Mouse (Mus musculus): ENCODE data around the gene Vmn1r221.
"Not testable (repeated sequence)": the region's sequence is repeated elsewhere in the genome, so short reads cannot be mapped to it uniquely, and the experiment has no call there.

The Vmn1r221 gene

DNA sequence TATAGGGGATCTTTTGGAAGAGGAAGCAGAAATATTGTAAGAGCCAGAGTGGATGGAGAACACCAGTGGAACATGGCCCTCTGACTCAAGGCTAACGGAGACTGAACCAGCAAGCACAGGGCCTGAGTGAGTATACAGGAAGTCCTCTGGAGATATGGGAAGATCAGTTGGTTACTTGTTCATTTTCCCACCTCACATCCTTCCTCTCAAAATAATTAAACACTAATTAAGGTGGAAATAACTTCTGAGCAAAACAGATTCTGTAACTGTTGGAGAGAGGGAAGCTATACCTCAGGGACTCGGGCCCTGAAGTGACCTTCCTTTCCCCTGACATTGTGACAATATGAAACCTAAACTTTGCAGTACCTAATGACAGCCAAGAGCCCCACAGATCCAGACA lies at the start of gene Vmn1r221:
TSS of gene Vmn1r221 (plus strand) at position 301 of the 400 bp plus-strand sequence.
- DNase-seq = not testable (repeated sequence)

DNA sequence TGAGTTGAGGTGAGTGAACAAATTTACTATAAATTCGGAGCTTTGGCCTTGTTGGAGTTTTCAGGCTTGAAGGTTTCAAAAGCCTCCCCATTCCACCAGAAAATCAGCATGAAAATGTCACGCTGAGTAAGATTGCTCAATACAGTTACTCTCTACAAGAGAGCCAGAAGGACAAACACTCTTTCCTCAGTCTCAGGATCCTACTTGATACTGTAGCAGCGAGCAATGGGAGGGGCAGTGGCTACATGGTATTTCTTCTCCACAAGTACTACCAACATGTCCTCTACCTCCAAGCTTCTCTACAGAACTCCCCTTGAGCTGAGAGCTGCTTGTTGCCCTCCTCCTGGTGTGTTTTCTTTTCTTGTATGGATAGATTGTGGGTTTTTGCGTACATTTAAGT lies 47.5 kb upstream of the Vmn1r221 start:
- not testable (repeated sequence) for DNase-seq

DNA sequence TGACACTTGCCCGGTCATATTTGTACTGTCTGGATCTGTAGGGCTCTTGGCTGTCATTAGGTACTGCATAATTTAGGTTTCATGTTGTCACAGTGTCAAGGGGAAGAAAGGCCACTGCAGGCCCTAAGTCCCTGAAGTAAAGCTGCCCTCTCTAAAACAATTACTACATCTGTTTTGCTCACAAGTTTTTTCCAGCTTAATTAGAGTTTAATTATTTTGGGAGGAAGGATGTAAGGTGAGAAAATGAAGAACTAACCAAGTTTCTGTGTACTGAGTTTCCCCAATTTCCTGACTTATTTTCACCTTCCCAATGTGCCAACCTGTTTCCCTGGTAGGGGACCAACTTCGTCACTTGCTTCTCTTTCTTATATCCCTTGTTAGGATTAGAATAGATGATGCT lies 26.1 kb upstream of the Vmn1r221 start, which contains the start of gene Vmn1r220:
TSS of gene Vmn1r220 (minus strand) at position 101 of the 400 bp plus-strand sequence.
- no peak for DNase-seq

DNA sequence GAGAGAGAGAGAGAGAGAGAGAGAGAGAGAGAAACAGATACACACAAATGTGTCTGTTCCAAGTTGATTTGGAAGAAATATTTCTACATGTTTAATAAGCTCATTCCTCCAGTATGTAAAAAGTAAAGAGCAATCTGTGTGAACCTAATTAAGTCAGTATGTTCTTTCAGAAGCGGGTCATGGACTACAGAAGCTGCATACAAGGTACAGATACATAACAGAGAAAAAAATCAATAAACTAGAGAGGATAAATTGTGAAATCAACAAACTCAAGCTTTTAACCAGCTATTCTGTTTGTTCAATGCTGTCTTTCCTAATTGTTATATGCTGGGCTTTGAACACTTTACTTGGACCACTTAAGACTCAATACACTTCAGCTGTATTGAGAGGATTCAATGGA lies 10.0 kb upstream of the Vmn1r221 start:
- not testable (repeated sequence) for DNase-seq

DNA sequence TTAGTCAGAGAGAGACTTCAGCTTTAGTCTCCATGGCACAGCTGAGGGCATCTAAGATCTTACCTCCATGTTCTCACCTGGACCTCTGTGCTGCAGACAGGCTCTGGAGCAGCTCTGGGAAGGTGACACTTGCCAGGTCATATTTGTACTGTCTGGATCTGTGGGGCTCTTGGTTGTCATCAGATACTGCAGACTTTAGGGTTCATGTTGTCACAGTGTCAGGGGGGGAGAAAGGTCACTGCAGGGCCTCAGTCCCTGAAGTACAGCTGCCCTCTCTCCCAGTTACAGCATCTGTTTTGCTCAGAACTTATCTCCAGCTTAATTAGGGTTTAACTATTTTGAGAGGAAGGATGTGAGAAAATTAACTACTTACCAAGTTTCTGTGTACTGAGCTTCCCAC lies 21.9 kb downstream of the Vmn1r221 start, which contains the start of gene Vmn1r222:
TSS of gene Vmn1r222 (minus strand) at position 101 of the 400 bp plus-strand sequence.
- not testable (repeated sequence) for DNase-seq

DNA sequence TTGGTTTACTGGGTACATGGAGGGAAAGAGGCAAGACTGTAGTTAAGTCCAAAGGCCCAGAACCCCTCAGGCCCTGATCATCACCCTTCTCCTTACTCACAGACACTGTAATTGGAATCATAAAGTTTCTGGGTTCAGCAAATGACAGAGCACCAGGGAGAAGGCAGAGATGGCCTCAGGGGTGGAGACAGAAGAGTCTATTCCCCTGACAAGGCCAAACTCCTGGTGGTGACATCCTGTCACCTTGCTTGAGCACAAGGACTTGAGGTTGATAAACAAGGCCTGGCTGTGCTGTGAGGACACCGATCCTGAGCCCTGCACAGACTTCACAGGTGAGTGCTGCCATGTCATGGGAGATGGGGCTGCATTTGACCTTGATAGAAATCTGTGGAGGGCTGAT lies 32.9 kb downstream of the Vmn1r221 start, which contains the start of gene Vmn1r223:
TSS of gene Vmn1r223 (plus strand) at position 301 of the 400 bp plus-strand sequence.
- DNase-seq = not testable (repeated sequence)

DNA sequence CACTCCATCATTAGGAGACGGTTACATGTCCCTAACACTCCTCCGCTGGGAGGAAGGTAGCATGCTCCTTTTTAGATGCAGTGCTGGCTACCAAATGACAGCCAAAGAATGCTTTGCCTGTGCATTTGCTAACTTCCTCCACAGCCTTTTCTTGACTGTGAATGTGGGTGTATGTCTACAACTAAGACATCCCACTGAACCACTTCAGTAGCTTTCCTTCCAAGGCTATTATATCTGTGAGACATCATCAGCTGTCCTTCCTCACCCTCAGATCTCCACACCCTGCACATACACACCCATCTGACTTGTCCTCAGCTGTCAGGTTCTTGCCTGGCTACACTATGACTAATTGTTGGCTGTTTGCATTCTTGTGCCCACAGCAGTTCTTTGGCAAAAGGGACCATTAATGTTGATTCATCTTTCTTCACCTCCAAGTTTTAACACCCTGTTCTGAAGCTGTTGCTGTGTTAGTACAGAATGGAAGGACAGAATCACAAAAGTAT lies 44.7 kb downstream of the Vmn1r221 start:
- DNase-seq = no peak

DNA sequence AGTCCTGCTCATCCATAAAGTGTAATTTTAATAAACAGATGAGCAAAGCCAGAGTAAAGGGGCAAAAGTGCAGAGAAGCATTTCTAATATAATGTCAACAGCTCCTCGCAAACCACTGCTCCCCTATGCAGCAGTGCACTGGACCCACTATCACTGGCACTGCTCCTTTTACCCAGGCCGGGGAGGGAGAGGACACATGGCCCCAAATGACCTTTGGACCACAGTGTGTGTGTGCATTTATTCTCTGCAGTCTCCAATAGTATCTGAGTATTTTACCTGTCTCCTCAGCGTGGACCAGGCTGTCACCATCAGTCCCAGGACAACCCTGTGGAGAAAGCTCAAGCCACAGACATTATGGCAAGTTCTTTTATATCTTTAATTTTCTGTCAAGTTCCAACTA lies 54.7 kb downstream of the Vmn1r221 start:
- DNase-seq = not testable (repeated sequence)

DNA sequence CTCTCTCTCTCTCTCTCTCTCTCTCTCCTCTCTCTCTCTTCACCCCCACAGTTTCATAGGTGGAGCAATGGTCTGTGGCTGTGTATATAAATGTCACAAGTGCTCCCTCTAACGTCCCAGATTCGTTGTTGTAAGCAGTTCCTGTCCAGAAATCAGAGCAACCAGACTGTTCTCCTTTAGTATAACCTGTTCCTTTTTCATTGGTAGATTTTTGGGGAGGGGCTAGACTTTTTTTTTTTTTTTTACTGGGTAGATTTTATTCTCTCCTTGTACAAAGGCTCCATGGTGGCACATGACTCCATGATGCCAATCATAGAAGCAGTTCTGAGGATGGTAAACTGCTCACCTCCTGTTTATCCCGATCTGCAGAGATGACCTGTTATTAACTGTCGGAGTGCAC lies 55.2 kb downstream of the Vmn1r221 start:
- DNase-seq = not testable (repeated sequence)

DNA sequence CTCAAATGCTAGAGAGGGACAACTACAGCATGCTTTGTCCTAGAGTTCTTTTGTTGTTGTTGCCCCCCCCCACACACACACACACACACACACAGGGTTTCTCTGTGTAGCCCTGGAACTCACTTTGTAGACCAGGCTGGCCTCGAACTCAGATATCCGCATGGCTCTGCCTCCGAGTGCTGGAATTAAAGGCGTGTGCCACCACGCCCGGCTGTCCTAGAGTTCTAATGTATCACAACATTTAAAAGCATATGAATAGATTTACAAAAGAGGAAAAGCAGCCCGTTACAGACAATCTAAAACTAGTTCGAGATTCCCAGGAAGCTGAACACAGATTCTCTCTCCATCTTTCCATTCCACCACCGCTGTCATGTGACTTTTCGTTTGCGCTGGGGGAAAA lies 55.8 kb downstream of the Vmn1r221 start:
- no peak for DNase-seq

DNA sequence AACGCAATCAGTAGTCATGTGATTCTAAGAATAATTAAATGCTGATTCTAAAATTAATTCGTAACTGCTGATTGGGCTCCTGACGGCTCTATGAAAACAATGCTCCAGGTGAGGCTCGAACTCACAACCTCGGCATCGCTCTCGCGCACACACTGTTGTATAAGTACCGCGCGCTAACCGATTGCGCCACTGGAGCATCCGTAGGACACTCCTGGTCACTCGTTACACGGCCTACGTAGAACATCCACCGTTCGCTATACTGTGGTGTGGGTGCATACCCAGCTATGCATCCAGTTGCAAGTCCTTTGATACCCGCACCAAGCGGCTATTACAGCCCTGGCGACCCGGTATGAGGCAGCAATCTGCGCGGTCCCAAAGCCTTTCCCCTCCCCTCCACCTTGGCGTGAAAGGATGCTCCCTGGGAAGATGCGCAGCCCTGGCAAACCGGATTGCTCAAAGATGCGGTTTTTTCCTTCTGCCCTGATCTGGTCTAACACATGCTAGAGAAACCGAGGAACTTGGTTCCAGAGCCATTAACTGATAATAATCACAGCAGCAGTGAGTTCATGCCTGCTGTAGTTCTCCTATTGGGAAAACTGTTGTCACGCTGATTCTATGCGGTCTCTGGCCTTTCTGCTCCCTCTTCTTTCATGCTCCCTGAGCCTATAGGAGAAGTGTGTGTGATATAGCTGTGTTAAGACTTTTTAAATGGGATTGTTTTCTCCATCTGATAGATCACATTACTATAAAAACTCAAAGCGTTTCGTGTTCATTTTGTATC lies 56.6 kb downstream of the Vmn1r221 start:
- DNase-seq = no peak
